8 mouse cellular contexts compared by ENCODE assay signal in the genomic region with DNA sequence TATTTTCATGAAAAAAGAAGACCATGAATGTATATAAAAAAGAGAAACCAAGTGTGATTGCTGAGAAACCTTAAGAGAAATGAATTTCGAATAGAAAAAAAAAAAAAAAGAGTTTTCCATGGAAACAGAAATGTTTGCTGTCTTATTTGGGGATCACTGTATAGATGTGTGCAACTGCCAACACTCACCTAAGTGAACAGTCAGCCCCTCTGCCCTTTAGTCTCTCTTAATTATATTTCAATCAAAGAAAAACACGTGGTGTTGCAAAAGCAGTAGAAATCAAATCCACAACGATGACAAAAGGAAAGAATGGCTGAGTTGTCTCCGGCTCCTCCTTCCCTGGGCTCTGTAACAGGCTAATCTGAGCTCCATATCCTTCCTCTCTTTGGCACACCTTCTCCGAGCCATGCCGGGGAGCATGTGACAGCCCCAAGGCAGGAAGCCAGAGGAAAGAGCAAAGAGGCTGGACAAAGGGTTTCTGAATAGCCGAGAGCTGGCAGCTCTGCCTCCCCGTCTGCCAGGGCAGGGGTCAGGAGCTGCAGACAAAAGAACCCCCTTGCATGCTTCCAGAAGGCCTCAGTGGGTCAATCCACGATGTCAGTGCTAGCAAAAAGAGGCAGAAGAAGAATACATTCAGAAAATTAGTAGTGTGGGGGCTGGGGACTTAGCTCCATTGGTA.
DNase-seq lines count a peak whose midpoint lies in the region; ATAC-seq and TF ChIP-seq lines count a peak whose summit lies in the region.

No protein-coding gene starts in this region.

- H3K4me3 ChIP-seq in intestine, embryonic 14.5 days (ENCODE audit: low read depth, low read length): no peak overlapping the region
- no peak overlapping the region for H3K4me3 ChIP-seq in intestine, postnatal 0 days (ENCODE audit: low read depth, low read length)
- H3K4me3 ChIP-seq in forebrain, embryonic 10.5 days: no peak overlapping the region
- H3K4me3 ChIP-seq in heart, embryonic 13.5 days: no peak overlapping the region
- no peak overlapping the region for H3K4me3 ChIP-seq in kidney, embryonic 16.5 days (ENCODE audit: low read length)
- no peak overlapping the region for H3K4me3 ChIP-seq in limb, embryonic 15.5 days
- no peak overlapping the region for H3K4me3 ChIP-seq in midbrain, postnatal 0 days (ENCODE audit: low read depth, low read length)

- no peak for TF ChIP-seq CTCF in intestine, postnatal 0 days (IDR thresholded peaks at IDR 0.05; ENCODE audit: low read depth)
- TF ChIP-seq CTCF in midbrain, postnatal 0 days (IDR thresholded peaks at IDR 0.05): no peak

- no peak overlapping the region for H3K9ac ChIP-seq in intestine, embryonic 14.5 days (ENCODE audit: low read length)
- no peak overlapping the region for H3K9ac ChIP-seq in intestine, postnatal 0 days (ENCODE audit: low read depth, low read length)
- no peak overlapping the region for H3K9ac ChIP-seq in heart, embryonic 13.5 days
- H3K9ac ChIP-seq in kidney, embryonic 16.5 days (replicated peaks; ENCODE audit: low read length): peak overlapping the region; percentile 24
- no peak overlapping the region for H3K9ac ChIP-seq in limb, embryonic 15.5 days
- no peak overlapping the region for H3K9ac ChIP-seq in midbrain, postnatal 0 days (replicated peaks; ENCODE audit: low read length, poor library complexity, severe bottlenecking)

- no peak overlapping the region for H3K27ac ChIP-seq in intestine, embryonic 14.5 days (ENCODE audit: low read depth)
- H3K27ac ChIP-seq in intestine, postnatal 0 days (ENCODE audit: low read depth, low read length): no peak overlapping the region
- peak overlapping the region; percentile 68 for H3K27ac ChIP-seq in forebrain, embryonic 10.5 days
- peak overlapping the region; percentile 77 for H3K27ac ChIP-seq in heart, embryonic 13.5 days (replicated peaks)
- H3K27ac ChIP-seq in kidney, embryonic 16.5 days (ENCODE audit: low read length): peak overlapping the region; percentile 56
- H3K27ac ChIP-seq in limb, embryonic 15.5 days: peak overlapping the region; percentile 18; the same call in 1 of the 2 replicates
- H3K27ac ChIP-seq in midbrain, postnatal 0 days (ENCODE audit: low read depth, low read length): no peak overlapping the region

- H3K9me3 ChIP-seq in intestine, embryonic 14.5 days (ENCODE audit: control insufficient read depth, low read length): no peaks in the 10 kb centered on the region
- no peaks in the 10 kb centered on the region for H3K9me3 ChIP-seq in intestine, postnatal 0 days (ENCODE audit: control insufficient read depth)
- H3K9me3 ChIP-seq in forebrain, embryonic 10.5 days: no peaks in the 10 kb centered on the region
- no peaks in the 10 kb centered on the region for H3K9me3 ChIP-seq in heart, embryonic 13.5 days
- H3K9me3 ChIP-seq in kidney, embryonic 16.5 days (ENCODE audit: low read length): no peaks in the 10 kb centered on the region
- H3K9me3 ChIP-seq in limb, embryonic 15.5 days: no peaks in the 10 kb centered on the region
- H3K9me3 ChIP-seq in midbrain, postnatal 0 days (ENCODE audit: low read length): no peaks in the 10 kb centered on the region

- H3K27me3 ChIP-seq in intestine, embryonic 14.5 days (replicated peaks; ENCODE audit: control insufficient read depth, insufficient read depth, low read length): no peaks in the 10 kb centered on the region
- no peaks in the 10 kb centered on the region for H3K27me3 ChIP-seq in intestine, postnatal 0 days (replicated peaks; ENCODE audit: control insufficient read depth, insufficient read depth, low read length)
- H3K27me3 ChIP-seq in forebrain, embryonic 10.5 days (ENCODE audit: poor library complexity, severe bottlenecking): peaks cover 85% of the 10 kb centered on the region
- no peaks in the 10 kb centered on the region for H3K27me3 ChIP-seq in heart, embryonic 13.5 days (replicated peaks)
- H3K27me3 ChIP-seq in kidney, embryonic 16.5 days (ENCODE audit: insufficient read depth, low read length): no peaks in the 10 kb centered on the region
- no peaks in the 10 kb centered on the region for H3K27me3 ChIP-seq in limb, embryonic 15.5 days
- no peaks in the 10 kb centered on the region for H3K27me3 ChIP-seq in midbrain, postnatal 0 days (ENCODE audit: insufficient read depth, low read length)

- ATAC-seq in intestine, embryonic 14.5 days (replicated peaks; ENCODE audit: low FRiP score, low TSS enrichment, low read depth): no peak
- ATAC-seq in intestine, postnatal 0 days: no peak
- peak; percentile 71; the same call in 1 of the 2 replicates for ATAC-seq in heart, embryonic 13.5 days (ENCODE audit: extremely low read depth, insufficient number of reproducible peaks, low FRiP score, low TSS enrichment)
- ATAC-seq in kidney, embryonic 16.5 days (ENCODE audit: low FRiP score, low TSS enrichment): peak; percentile 82
- no peak for ATAC-seq in limb, embryonic 15.5 days (ENCODE audit: insufficient number of reproducible peaks, low FRiP score, low TSS enrichment, low read depth)
- ATAC-seq in midbrain, postnatal 0 days (ENCODE audit: low FRiP score): peak; percentile 77

- no peaks in the 10 kb centered on the region for H3K36me3 ChIP-seq in intestine, embryonic 14.5 days (ENCODE audit: control insufficient read depth, insufficient read depth, low read length)
- no peaks in the 10 kb centered on the region for H3K36me3 ChIP-seq in intestine, postnatal 0 days (ENCODE audit: control insufficient read depth, insufficient read depth)
- no peaks in the 10 kb centered on the region for H3K36me3 ChIP-seq in forebrain, embryonic 10.5 days (replicated peaks)
- H3K36me3 ChIP-seq in heart, embryonic 13.5 days: no peaks in the 10 kb centered on the region
- H3K36me3 ChIP-seq in kidney, embryonic 16.5 days (ENCODE audit: insufficient read depth, low read length): no peaks in the 10 kb centered on the region
- H3K36me3 ChIP-seq in limb, embryonic 15.5 days: no peaks in the 10 kb centered on the region
- no peaks in the 10 kb centered on the region for H3K36me3 ChIP-seq in midbrain, postnatal 0 days (ENCODE audit: insufficient read depth, low read length)

- peak; percentile 51 for DNase-seq in intestine, embryonic 14.5 days (ENCODE audit: low spot score)
- peak; percentile 75 for DNase-seq in forebrain, embryonic 10.5 days (ENCODE audit: extremely low spot score, low spot score)
- DNase-seq in midbrain, postnatal 0 days (ENCODE audit: low spot score): peak; percentile 89
- peak; percentile 46 for DNase-seq in yolk sac, embryonic 10.5 days (ENCODE audit: low spot score)

- H3K4me2 ChIP-seq in intestine, embryonic 14.5 days (ENCODE audit: low read length): no peak overlapping the region
- H3K4me2 ChIP-seq in intestine, postnatal 0 days (replicated peaks; ENCODE audit: low read depth): no peak overlapping the region
- peak overlapping the region; percentile 13 for H3K4me2 ChIP-seq in heart, embryonic 13.5 days
- no peak overlapping the region for H3K4me2 ChIP-seq in kidney, embryonic 16.5 days (replicated peaks; ENCODE audit: low read depth, low read length)
- no peak overlapping the region for H3K4me2 ChIP-seq in limb, embryonic 15.5 days
- no peak overlapping the region for H3K4me2 ChIP-seq in midbrain, postnatal 0 days (ENCODE audit: low read depth, low read length, poor library complexity, severe bottlenecking)

- WGBS in intestine, embryonic 14.5 days: 41% methylated on average over 9 of the region's 9 CpGs
- 42% methylated on average over 9 of the region's 9 CpGs for WGBS in intestine, postnatal 0 days
- 9% methylated on average over 9 of the region's 9 CpGs for WGBS in forebrain, embryonic 10.5 days
- 20% methylated on average over 9 of the region's 9 CpGs for WGBS in heart, embryonic 13.5 days
- WGBS in kidney, embryonic 16.5 days: 18% methylated on average over 9 of the region's 9 CpGs
- 31% methylated on average over 9 of the region's 9 CpGs for WGBS in limb, embryonic 15.5 days
- WGBS in midbrain, postnatal 0 days: 7% methylated on average over 9 of the region's 9 CpGs

- H3K4me1 ChIP-seq in intestine, embryonic 14.5 days (replicated peaks; ENCODE audit: control insufficient read depth, insufficient read depth, low read length): peaks cover 8% of the 10 kb centered on the region; the same call in 1 of the 2 replicates
- H3K4me1 ChIP-seq in intestine, postnatal 0 days (replicated peaks; ENCODE audit: control insufficient read depth, insufficient read depth, low read length): no peaks in the 10 kb centered on the region
- peaks cover 28% of the 10 kb centered on the region for H3K4me1 ChIP-seq in forebrain, embryonic 10.5 days
- peaks cover 8% of the 10 kb centered on the region; the same call in 1 of the 2 replicates for H3K4me1 ChIP-seq in heart, embryonic 13.5 days
- H3K4me1 ChIP-seq in kidney, embryonic 16.5 days (ENCODE audit: insufficient read depth, low read length): peaks cover 9% of the 10 kb centered on the region
- peaks cover 3% of the 10 kb centered on the region; the same call in 1 of the 2 replicates for H3K4me1 ChIP-seq in limb, embryonic 15.5 days
- H3K4me1 ChIP-seq in midbrain, postnatal 0 days (ENCODE audit: insufficient read depth, low read length): peaks cover 3% of the 10 kb centered on the region; the same call in 1 of the 2 replicates

Comparison
In these comparisons a context has a peak if more than half of its experiments do, and no peak if none do; other contexts are left out.
1. ATAC-seq: peak in heart, embryonic 13.5 days (single experiment), kidney, embryonic 16.5 days (single experiment) and midbrain, postnatal 0 days (single experiment); none in intestine, embryonic 14.5 days (single experiment), intestine, postnatal 0 days (single experiment) and limb, embryonic 15.5 days (single experiment).
2. H3K27ac ChIP-seq: peak in forebrain, embryonic 10.5 days (single experiment), heart, embryonic 13.5 days (single experiment), kidney, embryonic 16.5 days (single experiment) and limb, embryonic 15.5 days (single experiment); none in intestine, embryonic 14.5 days (single experiment), intestine, postnatal 0 days (single experiment) and midbrain, postnatal 0 days (single experiment).
3. Peak in every context shown above with its lines, with median percentiles within 50 percentile points of each other: DNase-seq.